Mouse (Mus musculus) large intestine, adult 2 months (tissue): ENCODE measurements around the gene Mllt1. TPM values are rescaled to one million over a fixed set of nuclear protein-coding genes. Genes with fewer than 3 reads are reported as not detected.

Experiments
- DNase-seq: peaks from one replicate; pipeline ENCODE4 v3.0.0-alpha.2; 2012; ENCODE audit warnings: low read depth, low spot score
- whole genome bisulfite sequencing: fragments of 180-500 bp; shearing (Covaris S2); methylation state at CpG from one replicate; pipeline ENCODE4 v1.1.7; 2018; 5-methylcytosine and 5-hydroxymethylcytosine counted together
- polyA plus RNA-seq: library from polyadenylated mRNA; depleted of rRNA; stranded (reverse); fragments of >200 nt; gene quantifications from 2 replicates; pipeline ENCODE4 v1.2.3, GENCODE M21; 2012; rRNA removed

The Mllt1 gene
- polyA plus RNA-seq, 1 experiment, result 32.3 TPM

- 76% methylated on average over 5 of the region's 5 CpGs for WGBS
- no peak for DNase-seq
These were observed 86.4 kb downstream of the Mllt1 start for GRCm38 (mm10) chr17:56848785-56849184.

- 72% methylated on average over 5 of the region's 5 CpGs for WGBS
These were observed 91.5 kb downstream of the Mllt1 start for GRCm38 (mm10) chr17:56843678-56844077.

More at GRCm38 (mm10) chr17:56843678-56844077, 91.5 kb downstream of the Mllt1 start:
- DNase-seq, result no peak

Other genes with a start within 250 kb of the Mllt1 start
- gene Ndufa11, start 217.6 kb downstream of the Mllt1 start, polyA plus RNA-seq, result 662 and 682 TPM in 2 replicates
- gene Vmac, start 217.4 kb downstream of the Mllt1 start, polyA plus RNA-seq, result 10.4 and 10.5 TPM in 2 replicates
- 11.0 and 11.7 TPM in 2 replicates for gene Nrtn, start 177.9 kb downstream of the Mllt1 start, polyA plus RNA-seq
- gene Dus3l, start 170.7 kb downstream of the Mllt1 start, polyA plus RNA-seq, result 42.7 and 53.1 TPM in 2 replicates
- 3.3 and 4.1 TPM in 2 replicates for gene Prr22, start 165.2 kb downstream of the Mllt1 start, polyA plus RNA-seq
- 6.2 and 9.9 TPM in 2 replicates for gene Rfx2, start 104.4 kb downstream of the Mllt1 start, polyA plus RNA-seq
- not detected in 2 replicates for gene Acsbg2, start 61.0 kb downstream of the Mllt1 start, polyA plus RNA-seq
- 0.15 and 0.19 TPM in 2 replicates for gene 1700061G19Rik, start 59.9 kb downstream of the Mllt1 start, polyA plus RNA-seq
- gene Acer1, start 46.7 kb upstream of the Mllt1 start, polyA plus RNA-seq, result 13.3 and 19.9 TPM in 2 replicates
- 124 and 128 TPM in 2 replicates for gene Clpp, start 54.9 kb upstream of the Mllt1 start, polyA plus RNA-seq
- 30.1 and 31.5 TPM in 2 replicates for gene Alkbh7, start 61.9 kb upstream of the Mllt1 start, polyA plus RNA-seq
- gene Pspn, start 64.6 kb upstream of the Mllt1 start, polyA plus RNA-seq, result not detected in 2 replicates
- 37.4 and 43.8 TPM in 2 replicates for gene Gtf2f1, start 75.9 kb upstream of the Mllt1 start, polyA plus RNA-seq
- gene Gm17949, start 76.1 kb upstream of the Mllt1 start, polyA plus RNA-seq, result not detected in 2 replicates
- gene Khsrp, start 96.1 kb upstream of the Mllt1 start, polyA plus RNA-seq, result 45.6 and 60.9 TPM in 2 replicates
- not detected in 2 replicates for gene Slc25a41, start 106.2 kb upstream of the Mllt1 start, polyA plus RNA-seq
- gene Crb3, start 123.7 kb upstream of the Mllt1 start, polyA plus RNA-seq, result 175 and 198 TPM in 2 replicates
- 16.5 TPM in 2 replicates for gene Slc25a23, start 124.4 kb upstream of the Mllt1 start, polyA plus RNA-seq
- gene Dennd1c, start 143.1 kb upstream of the Mllt1 start, polyA plus RNA-seq, result 7.2 and 10.8 TPM in 2 replicates
- gene Tubb4a, start 152.4 kb upstream of the Mllt1 start, polyA plus RNA-seq, result 3.2 and 4.2 TPM in 2 replicates
- 3.3 and 3.5 TPM in 2 replicates for gene Tnfsf9, start 169.9 kb upstream of the Mllt1 start, polyA plus RNA-seq
- gene Cd70, start 214.4 kb upstream of the Mllt1 start, polyA plus RNA-seq, result 0.23 and 0.27 TPM in 2 replicates